Mouse (Mus musculus): ENCODE results near the gene Gtdc1. TPM values are rescaled to one million over a fixed set of nuclear protein-coding genes. Genes with fewer than 3 reads are reported as not detected.

Gtdc1 gene
- total RNA-seq, 2 experiments from 2014 or later = 61.6 to 66.2 TPM

- DNase-seq = no peak
Measured at GRCm38 (mm10) chr2:44571810-44572209, 355.6 kb downstream of the Gtdc1 start.

GRCm38 (mm10) chr2:44571156-44571555 lies 356.3 kb downstream of the Gtdc1 start:
- peak in 1 of 2 experiments; percentile 37 for DNase-seq

GRCm38 (mm10) chr2:44569140-44569952 lies 358.1 kb downstream of the Gtdc1 start:
- DNase-seq = no peak

GRCm38 (mm10) chr2:44564776-44565692 lies 362.4 kb downstream of the Gtdc1 start:
- peak in 1 of 2 experiments; percentile 46 for DNase-seq

GRCm38 (mm10) chr2:44561789-44562188 lies 365.7 kb downstream of the Gtdc1 start:
- DNase-seq = no peak

GRCm38 (mm10) chr2:44559242-44559944 lies 368.1 kb downstream of the Gtdc1 start:
- no peak for DNase-seq

DNA sequence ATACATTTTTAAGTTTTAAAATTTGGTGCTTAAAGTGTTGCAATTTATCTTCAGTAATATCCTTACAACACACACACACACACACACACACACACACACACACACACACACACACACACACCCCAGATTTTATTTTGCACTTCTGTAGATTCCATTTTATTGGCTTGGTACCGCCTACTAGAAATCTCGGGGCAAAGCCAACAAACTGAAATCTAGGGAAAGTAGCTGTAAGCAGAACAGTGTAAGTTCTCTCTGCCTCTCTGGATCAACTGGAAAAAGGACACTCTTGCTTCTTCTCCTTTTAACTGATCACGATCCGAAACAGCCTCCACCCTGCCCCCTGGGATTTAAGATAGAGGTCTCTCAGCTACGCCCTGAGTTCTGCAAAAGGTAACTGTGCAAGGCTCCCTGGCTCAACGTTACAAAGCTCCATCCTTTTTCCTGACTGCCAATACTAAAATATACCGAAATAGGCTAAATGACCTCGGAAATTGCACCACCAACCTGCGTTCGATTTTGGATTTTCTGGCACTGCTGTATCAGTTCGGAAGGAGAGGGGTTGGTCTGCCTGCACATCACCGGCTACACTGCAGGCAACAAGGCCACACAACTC lies 369.7 kb downstream of the Gtdc1 start:
- DNase-seq = peak in 1 of 2 experiments; percentile 27

GRCm38 (mm10) chr2:44556861-44557592 lies 370.4 kb downstream of the Gtdc1 start:
- peak in 1 of 2 experiments; percentile 43 for DNase-seq

DNA sequence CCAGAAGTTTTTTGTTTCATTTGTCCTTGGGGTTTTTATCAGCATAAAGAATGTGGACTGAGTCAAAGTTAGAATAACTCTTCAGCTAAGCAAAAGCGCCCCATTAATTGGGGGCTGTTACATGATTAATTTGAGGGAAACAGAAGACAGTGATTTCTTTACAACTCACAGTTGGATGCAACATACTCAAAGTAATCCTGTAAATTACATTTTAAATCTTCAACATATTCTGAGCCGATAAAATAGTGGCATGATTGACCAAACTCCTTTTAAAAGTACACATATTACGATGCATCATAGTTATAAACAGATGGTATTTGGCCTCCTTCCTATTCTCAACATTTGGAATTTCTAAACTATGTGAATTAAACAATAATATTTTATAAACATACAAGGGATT lies 372.7 kb downstream of the Gtdc1 start:
- DNase-seq = no peak

DNA sequence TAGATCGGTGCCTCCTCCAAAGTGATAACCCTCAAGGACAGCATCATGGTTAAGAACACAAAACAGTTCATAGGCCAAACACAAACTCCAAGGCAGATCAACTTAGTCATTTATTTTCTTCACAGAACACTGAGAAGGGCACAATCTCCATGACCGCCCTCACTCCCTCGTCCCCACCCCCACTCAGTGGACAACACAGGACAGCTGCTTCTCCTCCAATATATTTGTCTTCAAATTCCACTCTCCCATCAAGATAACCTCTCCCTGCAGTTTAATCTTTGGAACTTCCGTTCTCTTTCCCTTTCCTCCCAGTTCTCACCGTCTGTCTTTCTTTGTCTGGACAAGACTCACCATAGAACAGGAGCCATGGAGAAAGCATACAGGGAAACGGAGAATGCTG lies 378.1 kb downstream of the Gtdc1 start:
- no peak for DNase-seq

- no peak for DNase-seq
Measured at GRCm38 (mm10) chr2:44542775-44543174, 384.7 kb downstream of the Gtdc1 start.

DNA sequence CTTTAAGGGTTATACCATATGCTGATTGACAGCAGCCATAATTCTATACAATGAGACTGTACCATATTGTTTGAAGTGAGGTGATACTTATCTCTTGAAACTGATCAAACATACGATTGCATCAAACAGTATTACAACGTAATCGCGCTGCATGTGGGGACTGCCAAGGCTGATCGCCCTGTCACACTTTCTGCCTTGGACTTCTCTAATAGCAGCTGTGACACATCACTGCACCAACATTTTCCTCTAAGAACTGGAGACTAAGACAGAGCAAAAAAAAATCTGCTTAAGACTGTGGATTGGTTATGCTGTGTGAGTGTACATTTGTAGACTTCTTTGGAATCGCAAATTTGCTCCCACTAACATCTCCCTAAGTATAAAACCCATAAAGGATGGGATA lies 385.7 kb downstream of the Gtdc1 start:
- DNase-seq = no peak

- no peak for DNase-seq
Measured at GRCm38 (mm10) chr2:44540881-44541280, 386.6 kb downstream of the Gtdc1 start.

DNA sequence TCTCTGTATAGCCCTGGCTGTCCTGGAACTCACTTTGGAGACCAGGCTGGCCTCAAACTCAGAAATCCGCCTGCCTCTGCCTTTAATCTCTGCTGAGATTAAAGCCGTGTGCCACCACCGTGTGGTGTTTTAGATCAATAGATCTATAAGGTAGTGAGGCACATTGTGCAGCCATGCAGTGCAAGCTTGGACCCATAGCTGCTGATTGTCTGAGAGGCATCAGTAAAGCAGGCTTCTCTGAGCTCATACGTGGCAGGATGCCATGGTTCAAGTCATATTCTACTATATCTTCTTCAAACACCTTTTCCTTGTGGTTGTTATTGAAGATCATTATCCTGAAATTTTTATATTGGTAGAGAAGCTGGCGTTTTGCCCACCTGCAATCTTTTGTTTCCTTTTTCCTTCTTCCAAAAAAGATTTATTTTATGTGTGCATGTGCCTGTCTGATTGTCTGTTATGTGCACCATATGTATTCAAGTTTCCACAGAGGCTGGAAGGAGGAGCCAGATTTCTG lies 388.3 kb downstream of the Gtdc1 start:
- no peak for DNase-seq

DNA sequence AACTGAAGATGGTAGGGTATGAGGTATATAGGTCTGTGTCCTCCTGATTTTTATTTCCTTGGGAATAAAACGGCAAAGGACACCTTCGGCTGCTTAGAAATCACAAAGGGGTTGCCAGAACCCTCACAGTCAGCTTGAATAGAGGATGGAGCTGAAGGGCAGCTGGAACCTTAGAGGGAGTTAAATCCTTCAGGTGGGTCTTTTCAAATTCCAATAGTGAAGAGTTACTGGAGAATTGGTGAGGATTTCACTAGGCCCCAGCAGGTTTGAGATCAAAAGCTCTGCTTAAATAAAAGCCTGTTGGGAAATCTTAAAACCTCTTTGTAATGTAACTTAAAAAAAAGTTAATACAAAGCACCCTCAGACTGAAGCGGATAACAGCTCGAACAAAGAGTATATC lies 389.3 kb downstream of the Gtdc1 start:
- DNase-seq = no peak

- DNase-seq = no peak
Measured at GRCm38 (mm10) chr2:44535760-44536159, 391.7 kb downstream of the Gtdc1 start.

- no peak for DNase-seq
Measured at GRCm38 (mm10) chr2:44535136-44535675, 392.3 kb downstream of the Gtdc1 start.

DNA sequence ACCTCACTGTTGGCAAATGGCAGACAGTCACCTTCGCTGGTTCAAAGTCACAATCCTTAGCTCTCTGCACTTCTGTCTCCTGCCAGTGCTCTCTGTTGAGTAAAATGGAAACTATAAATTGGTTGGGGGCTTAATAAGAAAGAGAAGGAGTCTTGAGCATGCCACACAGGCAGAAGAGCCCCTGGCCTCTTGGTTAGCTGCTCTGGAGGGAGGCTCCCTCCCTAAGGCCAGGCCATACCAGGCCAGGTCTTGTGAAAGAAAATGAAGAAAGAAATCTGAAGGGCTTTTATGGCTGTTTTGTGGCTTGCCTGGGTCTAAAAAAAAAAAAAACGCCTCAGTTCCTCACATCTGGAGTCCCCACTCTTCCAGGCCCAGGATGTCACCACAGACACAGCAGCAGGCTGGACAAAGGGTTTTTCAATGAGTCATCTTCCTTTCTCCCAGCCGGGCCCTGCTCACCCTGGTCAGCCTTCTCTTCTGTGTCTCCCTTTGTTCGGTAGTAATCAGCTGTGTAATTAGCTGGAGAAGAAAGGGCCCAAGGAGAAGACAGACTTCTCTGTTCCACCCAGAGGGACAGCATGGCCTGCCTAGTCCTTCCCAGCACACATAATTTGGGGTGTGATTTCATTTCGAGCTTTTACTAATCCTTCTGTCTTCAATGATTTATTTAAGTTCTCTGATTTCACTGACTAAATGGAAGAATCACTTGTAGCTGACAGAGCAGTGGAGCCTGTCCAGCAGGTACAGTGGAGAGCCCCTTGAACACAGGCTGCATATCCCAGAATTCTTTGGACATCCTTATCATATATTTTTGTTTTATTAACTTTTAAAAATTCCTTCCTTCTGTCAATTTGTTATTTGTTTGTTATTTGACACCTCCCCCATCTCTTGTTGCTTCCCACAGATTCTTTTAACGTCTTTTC lies 401.1 kb downstream of the Gtdc1 start:
- peak in 1 of 2 experiments; percentile 17 for DNase-seq

DNA sequence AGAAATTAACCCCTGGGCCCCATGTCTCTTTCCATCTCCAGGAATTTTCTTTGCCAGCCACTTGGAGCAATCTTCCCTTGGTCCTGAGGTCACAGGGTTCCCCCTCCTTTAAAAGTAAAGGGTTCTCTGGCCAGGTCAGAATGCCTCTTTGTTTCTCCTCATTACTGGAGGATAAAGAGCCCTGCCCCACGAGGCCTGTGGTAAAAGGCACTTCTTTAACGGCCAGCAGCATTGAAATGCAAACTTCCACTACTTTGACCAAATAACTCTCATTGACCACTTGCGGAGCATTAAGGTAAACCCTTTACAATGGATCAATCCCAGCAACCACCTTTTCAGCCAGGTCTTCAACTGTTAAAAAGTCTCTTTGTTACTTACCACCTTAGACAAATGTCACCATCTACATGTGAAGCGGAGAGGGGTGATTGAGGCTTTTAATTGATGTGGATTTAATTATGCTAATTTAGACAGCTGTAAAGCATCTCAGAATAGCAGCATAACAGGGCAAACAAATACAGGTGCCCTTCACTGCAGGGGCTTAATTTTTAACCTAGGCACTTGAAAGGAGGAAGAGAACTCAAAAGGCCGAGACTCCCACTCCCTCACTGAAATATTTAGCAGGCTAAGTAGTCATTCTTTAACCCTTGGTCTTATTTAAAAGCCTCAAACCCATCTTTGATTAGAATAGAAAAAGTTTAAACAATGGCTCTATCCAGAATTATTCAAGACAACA lies 402.1 kb downstream of the Gtdc1 start:
- DNase-seq = no peak
